Mouse (Mus musculus): ENCODE data around the gene Rbm47. TPM values are rescaled to one million over a fixed set of nuclear protein-coding genes. Genes with fewer than 3 reads are reported as not detected.
A peak's percentile ranks its signal among the peaks of the same experiment; 100 is the strongest.
"Not testable (repeated sequence)": the region's sequence is repeated elsewhere in the genome, so short reads cannot be mapped to it uniquely, and the experiment has no call there.

The Rbm47 gene
- polyA plus RNA-seq, 1 experiment from 2014 or later: 75.0 TPM

- no peaks in the 10 kb centered on the region for H3K9me3 ChIP-seq (ENCODE audit: low read length)
- no peak overlapping the region for H3K4me3 ChIP-seq (ENCODE audit: low read length)
- H3K36me3 ChIP-seq (ENCODE audit: insufficient read depth, low read length): no peaks in the 10 kb centered on the region
- WGBS: 58% methylated on average over 5 of the region's 5 CpGs
- peaks cover 17% of the 10 kb centered on the region for H3K4me1 ChIP-seq (ENCODE audit: insufficient read depth, low read length)
- no peak overlapping the region for H3K4me2 ChIP-seq (replicated peaks; ENCODE audit: low read depth, low read length)
- H3K27ac ChIP-seq (ENCODE audit: low read length): peak overlapping the region; percentile 80
- no peak for ATAC-seq (ENCODE audit: low FRiP score, low TSS enrichment)
- no peak overlapping the region for H3K9ac ChIP-seq (replicated peaks; ENCODE audit: low read length)
- H3K27me3 ChIP-seq (ENCODE audit: insufficient read depth, low read length): no peaks in the 10 kb centered on the region
Measured at GRCm38 (mm10) chr5:66001232-66001631, 171.7 kb downstream of the Rbm47 start.

GRCm38 (mm10) chr5:66000567-66001125, 172.3 kb downstream of the Rbm47 start:
- Histone ChIP-seq H3K9me3 (ENCODE audit: low read length) (no peaks in the 10 kb centered on the region), H3K4me3 (ENCODE audit: low read length) (no peak overlapping the region), H3K4me2 (replicated peaks; ENCODE audit: low read depth, low read length) (no peak overlapping the region), H3K4me1 (ENCODE audit: insufficient read depth, low read length) (peaks cover 17% of the 10 kb centered on the region), H3K27me3 (ENCODE audit: insufficient read depth, low read length) (no peaks in the 10 kb centered on the region), H3K27ac (ENCODE audit: low read length) (peak overlapping the region; percentile 80), H3K36me3 (ENCODE audit: insufficient read depth, low read length) (no peaks in the 10 kb centered on the region), H3K9ac (replicated peaks; ENCODE audit: low read length) (no peak overlapping the region)
- ATAC-seq (ENCODE audit: low FRiP score, low TSS enrichment): peak; percentile 62
- 13% methylated on average over 6 of the region's 6 CpGs for WGBS

- Histone ChIP-seq H3K9ac (replicated peaks; ENCODE audit: low read length) (no peak overlapping the region), H3K4me3 (ENCODE audit: low read length) (no peak overlapping the region), H3K4me2 (replicated peaks; ENCODE audit: low read depth, low read length) (no peak overlapping the region), H3K4me1 (ENCODE audit: insufficient read depth, low read length) (peaks cover 17% of the 10 kb centered on the region), H3K9me3 (ENCODE audit: low read length) (no peaks in the 10 kb centered on the region), H3K27ac (ENCODE audit: low read length) (peak overlapping the region; percentile 80), H3K36me3 (ENCODE audit: insufficient read depth, low read length) (no peaks in the 10 kb centered on the region), H3K27me3 (ENCODE audit: insufficient read depth, low read length) (no peaks in the 10 kb centered on the region)
- 38% methylated on average over 7 of the region's 7 CpGs for WGBS
- peak; percentile 86 for ATAC-seq (ENCODE audit: low FRiP score, low TSS enrichment)
Measured at GRCm38 (mm10) chr5:66000074-66000473, 172.8 kb downstream of the Rbm47 start.

- H3K4me2 ChIP-seq (replicated peaks; ENCODE audit: low read depth, low read length): no peak overlapping the region
- peaks cover 17% of the 10 kb centered on the region for H3K4me1 ChIP-seq (ENCODE audit: insufficient read depth, low read length)
- 81% methylated on average over 7 of the region's 7 CpGs for WGBS
- H3K27ac ChIP-seq (ENCODE audit: low read length): no peak overlapping the region
- no peak overlapping the region for H3K4me3 ChIP-seq (ENCODE audit: low read length)
- H3K9me3 ChIP-seq (ENCODE audit: low read length): no peaks in the 10 kb centered on the region
- ATAC-seq (ENCODE audit: low FRiP score, low TSS enrichment): no peak
- no peaks in the 10 kb centered on the region for H3K36me3 ChIP-seq (ENCODE audit: insufficient read depth, low read length)
- no peak overlapping the region for H3K9ac ChIP-seq (replicated peaks; ENCODE audit: low read length)
- H3K27me3 ChIP-seq (ENCODE audit: insufficient read depth, low read length): no peaks in the 10 kb centered on the region
Measured at GRCm38 (mm10) chr5:65999106-65999505, 173.8 kb downstream of the Rbm47 start.

- no peak overlapping the region for H3K27ac ChIP-seq (ENCODE audit: low read length)
- no peaks in the 10 kb centered on the region for H3K9me3 ChIP-seq (ENCODE audit: low read length)
- H3K4me3 ChIP-seq (ENCODE audit: low read length): no peak overlapping the region
- H3K4me1 ChIP-seq (ENCODE audit: insufficient read depth, low read length): peaks cover 17% of the 10 kb centered on the region
- ATAC-seq (ENCODE audit: low FRiP score, low TSS enrichment): no peak
- H3K36me3 ChIP-seq (ENCODE audit: insufficient read depth, low read length): no peaks in the 10 kb centered on the region
- H3K4me2 ChIP-seq (replicated peaks; ENCODE audit: low read depth, low read length): no peak overlapping the region
- no peak overlapping the region for H3K9ac ChIP-seq (replicated peaks; ENCODE audit: low read length)
- H3K27me3 ChIP-seq (ENCODE audit: insufficient read depth, low read length): no peaks in the 10 kb centered on the region
Measured at GRCm38 (mm10) chr5:65997813-65998212, 175.1 kb downstream of the Rbm47 start.

GRCm38 (mm10) chr5:65994643-65995042, 178.3 kb downstream of the Rbm47 start:
- Histone ChIP-seq H3K27ac (ENCODE audit: low read length) (peak overlapping the region; percentile 23; the same call in 1 of the 2 replicates), H3K9ac (replicated peaks; ENCODE audit: low read length) (no peak overlapping the region), H3K9me3 (ENCODE audit: low read length) (no peaks in the 10 kb centered on the region), H3K27me3 (ENCODE audit: insufficient read depth, low read length) (no peaks in the 10 kb centered on the region), H3K36me3 (ENCODE audit: insufficient read depth, low read length) (no peaks in the 10 kb centered on the region), H3K4me2 (replicated peaks; ENCODE audit: low read depth, low read length) (no peak overlapping the region), H3K4me3 (ENCODE audit: low read length) (no peak overlapping the region), H3K4me1 (ENCODE audit: insufficient read depth, low read length) (peaks cover under 1% of the 10 kb centered on the region; the same call in 1 of the 2 replicates)
- 0 out of 2 replicates have a peak, but pooled peaks have one; percentile 42 for ATAC-seq (ENCODE audit: low FRiP score, low TSS enrichment)
- WGBS: 55% methylated on average over 6 of the region's 6 CpGs

GRCm38 (mm10) chr5:65991191-65991590, 181.7 kb downstream of the Rbm47 start:
- Histone ChIP-seq H3K4me3 (ENCODE audit: low read length) (no peak overlapping the region), H3K4me1 (ENCODE audit: insufficient read depth, low read length) (no peaks in the 10 kb centered on the region), H3K36me3 (ENCODE audit: insufficient read depth, low read length) (no peaks in the 10 kb centered on the region), H3K9me3 (ENCODE audit: low read length) (0 out of 2 replicates have a peak, but pooled peaks cover 2% of the 10 kb centered on the region), H3K27me3 (ENCODE audit: insufficient read depth, low read length) (no peaks in the 10 kb centered on the region), H3K4me2 (replicated peaks; ENCODE audit: low read depth, low read length) (no peak overlapping the region), H3K27ac (ENCODE audit: low read length) (no peak overlapping the region), H3K9ac (replicated peaks; ENCODE audit: low read length) (no peak overlapping the region)
- WGBS: 87% methylated on average over 2 of the region's 2 CpGs
- no peak for ATAC-seq (ENCODE audit: low FRiP score, low TSS enrichment)

GRCm38 (mm10) chr5:65987004-65987403, 185.9 kb downstream of the Rbm47 start:
- not testable (repeated sequence) for H3K36me3 ChIP-seq (ENCODE audit: insufficient read depth, low read length); H3K4me1 ChIP-seq (ENCODE audit: insufficient read depth, low read length); H3K9me3 ChIP-seq (ENCODE audit: low read length); H3K27ac ChIP-seq (ENCODE audit: low read length); H3K27me3 ChIP-seq (ENCODE audit: insufficient read depth, low read length); ATAC-seq (ENCODE audit: low FRiP score, low TSS enrichment); H3K4me3 ChIP-seq (ENCODE audit: low read length); H3K9ac ChIP-seq (replicated peaks; ENCODE audit: low read length); H3K4me2 ChIP-seq (replicated peaks; ENCODE audit: low read depth, low read length)
- whole genome bisulfite sequencing: 74% methylated on average over 3 of the region's 3 CpGs

- no peaks in the 10 kb centered on the region for H3K27me3 ChIP-seq (ENCODE audit: insufficient read depth, low read length)
- H3K4me2 ChIP-seq (replicated peaks; ENCODE audit: low read depth, low read length): no peak overlapping the region
- H3K9ac ChIP-seq (replicated peaks; ENCODE audit: low read length): no peak overlapping the region
- WGBS: 91% methylated on average over 5 of the region's 5 CpGs
- ATAC-seq (ENCODE audit: low FRiP score, low TSS enrichment): no peak
- 0 out of 2 replicates have a peak, but pooled peaks cover 2% of the 10 kb centered on the region for H3K9me3 ChIP-seq (ENCODE audit: low read length)
- no peaks in the 10 kb centered on the region for H3K4me1 ChIP-seq (ENCODE audit: insufficient read depth, low read length)
- no peaks in the 10 kb centered on the region for H3K36me3 ChIP-seq (ENCODE audit: insufficient read depth, low read length)
- H3K4me3 ChIP-seq (ENCODE audit: low read length): no peak overlapping the region
- H3K27ac ChIP-seq (ENCODE audit: low read length): no peak overlapping the region
Measured at GRCm38 (mm10) chr5:65986426-65986825, 186.5 kb downstream of the Rbm47 start.

GRCm38 (mm10) chr5:65975731-65976130, 197.2 kb downstream of the Rbm47 start:
- Histone ChIP-seq H3K36me3 (ENCODE audit: insufficient read depth, low read length) (no peaks in the 10 kb centered on the region), H3K4me1 (ENCODE audit: insufficient read depth, low read length) (no peaks in the 10 kb centered on the region), H3K4me2 (replicated peaks; ENCODE audit: low read depth, low read length) (no peak overlapping the region), H3K9me3 (ENCODE audit: low read length) (no peaks in the 10 kb centered on the region), H3K27me3 (ENCODE audit: insufficient read depth, low read length) (no peaks in the 10 kb centered on the region), H3K9ac (replicated peaks; ENCODE audit: low read length) (no peak overlapping the region), H3K4me3 (ENCODE audit: low read length) (no peak overlapping the region), H3K27ac (ENCODE audit: low read length) (no peak overlapping the region)
- WGBS: 89% methylated on average over 12 of the region's 13 CpGs
- ATAC-seq (ENCODE audit: low FRiP score, low TSS enrichment): no peak
